In the genomic region with DNA sequence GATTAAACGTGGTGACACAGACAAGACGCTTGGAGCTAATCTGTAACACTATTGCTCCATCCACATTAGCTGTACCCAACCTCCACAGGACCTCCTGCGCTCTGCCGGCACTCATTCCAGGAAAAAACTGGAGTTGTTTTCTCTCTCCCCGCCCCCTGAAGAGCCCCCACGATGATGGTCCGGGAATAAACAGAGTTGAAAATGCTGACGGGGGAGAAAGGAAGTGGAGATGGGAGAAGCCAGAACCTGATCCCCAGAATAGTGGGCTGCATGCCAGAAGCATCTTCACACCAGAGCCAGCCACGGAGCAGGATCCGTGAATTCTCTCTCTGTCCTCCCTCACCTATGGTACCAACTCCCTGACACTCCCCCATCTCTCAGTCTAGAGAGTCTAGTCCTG, we compare ENCODE assay signal across 8 mouse cellular contexts. TPM values are rescaled to one million over a fixed set of nuclear protein-coding genes. Genes with fewer than 3 reads are reported as not detected.
A peak's percentile ranks its signal among the peaks of the same experiment; 100 is the strongest.
DNase-seq lines count a peak whose midpoint lies in the region; ATAC-seq and TF ChIP-seq lines count a peak whose summit lies in the region.

No protein-coding gene starts in this region.

- 16% methylated on average over 10 of the region's 10 CpGs for WGBS in lung, adult 2 months
- WGBS in forebrain, embryonic 15.5 days, result 37% methylated on average over 10 of the region's 10 CpGs
- 32% methylated on average over 10 of the region's 10 CpGs for WGBS in intestine, postnatal 0 days

- H3K4me2 ChIP-seq in forebrain, embryonic 15.5 days (replicated peaks), result no peak overlapping the region
- H3K4me2 ChIP-seq in intestine, postnatal 0 days (replicated peaks; ENCODE audit: low read depth), result peak overlapping the region; percentile 50

- no peaks in the 10 kb centered on the region for H3K9me3 ChIP-seq in forebrain, embryonic 15.5 days
- no peaks in the 10 kb centered on the region for H3K9me3 ChIP-seq in intestine, postnatal 0 days (ENCODE audit: control insufficient read depth)

- no peaks in the 10 kb centered on the region for H3K36me3 ChIP-seq in forebrain, embryonic 15.5 days
- H3K36me3 ChIP-seq in intestine, postnatal 0 days (ENCODE audit: control insufficient read depth, insufficient read depth), result no peaks in the 10 kb centered on the region

- peak overlapping the region; percentile 24 for H3K4me3 ChIP-seq in lung, adult 2 months (replicated peaks; ENCODE audit: extremely low read depth, low read depth, low read length)
- H3K4me3 ChIP-seq in forebrain, embryonic 15.5 days, result no peak overlapping the region
- 0 out of 2 replicates have a peak overlapping the region, but pooled peaks have one; percentile 7 for H3K4me3 ChIP-seq in intestine, postnatal 0 days (ENCODE audit: low read depth, low read length)

- H3K27ac ChIP-seq in forebrain, embryonic 15.5 days (replicated peaks), result peak overlapping the region; percentile 51; the same call in 1 of the 2 replicates
- peak overlapping the region; percentile 79 for H3K27ac ChIP-seq in intestine, postnatal 0 days (ENCODE audit: low read depth, low read length)

- TF ChIP-seq CTCF in lung, adult 2 months (IDR thresholded peaks at IDR 0.05; ENCODE audit: insufficient read depth, low read length), result no peak
- TF ChIP-seq CTCF in intestine, postnatal 0 days (IDR thresholded peaks at IDR 0.05; ENCODE audit: low read depth), result no peak

- no peak for TF ChIP-seq POLR2A in lung, adult 2 months (IDR thresholded peaks at IDR 0.05; ENCODE audit: borderline replicate concordance, extremely low read depth, low read depth, low read length)

- H3K27me3 ChIP-seq in forebrain, embryonic 15.5 days, result peaks cover 8% of the 10 kb centered on the region
- no peaks in the 10 kb centered on the region for H3K27me3 ChIP-seq in intestine, postnatal 0 days (replicated peaks; ENCODE audit: control insufficient read depth, insufficient read depth, low read length)

- H3K9ac ChIP-seq in forebrain, embryonic 15.5 days (replicated peaks), result no peak overlapping the region
- no peak overlapping the region; the same call in 1 of the 2 replicates for H3K9ac ChIP-seq in intestine, postnatal 0 days (ENCODE audit: low read depth, low read length)

- H3K4me1 ChIP-seq in lung, adult 2 months (ENCODE audit: control insufficient read depth, insufficient read depth, low read length), result peaks cover 15% of the 10 kb centered on the region
- H3K4me1 ChIP-seq in forebrain, embryonic 15.5 days, result peaks cover 9% of the 10 kb centered on the region
- H3K4me1 ChIP-seq in intestine, postnatal 0 days (replicated peaks; ENCODE audit: control insufficient read depth, insufficient read depth, low read length), result 0 out of 2 replicates have a peak, but pooled peaks cover 3% of the 10 kb centered on the region

- DNase-seq in lung, adult 2 months, result no peak
- DNase-seq in lung, adult 18-20 months, result no peak
- DNase-seq in lung, postnatal 36 days, result peak; percentile 20
- DNase-seq in thymus, postnatal 10 days (ENCODE audit: low spot score in 2 of 2), result no peak
- no peak for DNase-seq in gastrocnemius, postnatal 25 days
- no peak for DNase-seq in ovary, postnatal 36 days (ENCODE audit: low spot score)

- no peak for ATAC-seq in forebrain, embryonic 15.5 days (replicated peaks)
- ATAC-seq in intestine, postnatal 0 days, result no peak

RNA-seq across cellular contexts. Expression of a gene that starts 16.1 kb away (rescaled TPM):
- 9.5 and 15.4 TPM in 2 replicates for polyA plus RNA-seq in lung, adult 2 months (2012; rRNA removed)
- polyA plus RNA-seq in forebrain, embryonic 15.5 days (2015; fragmentation: Nextera tagmentation; extraction: Ambion mirVana), result 0.61 and 1.2 TPM in 2 replicates
- polyA plus RNA-seq in intestine, postnatal 0 days (2015; fragmentation: Nextera tagmentation; extraction: Ambion mirVana), result 0.23 and 0.34 TPM in 2 replicates
- under 1 TPM in 1 of 2 experiments, not detected in 1; 0.35 TPM for total RNA-seq in gastrocnemius, postnatal 25 days (2021)

RNA-seq across cellular contexts. Expression of a gene that starts 30.5 kb away (rescaled TPM):
- polyA plus RNA-seq in lung, adult 2 months (2012; rRNA removed), result 0.56 and 0.87 TPM in 2 replicates
- 1.0 and 1.3 TPM in 2 replicates for polyA plus RNA-seq in forebrain, embryonic 15.5 days (2015; fragmentation: Nextera tagmentation; extraction: Ambion mirVana)
- polyA plus RNA-seq in intestine, postnatal 0 days (2015; fragmentation: Nextera tagmentation; extraction: Ambion mirVana), result 0.16 and 0.18 TPM in 2 replicates
- total RNA-seq in gastrocnemius, postnatal 25 days (2021), result under 1 TPM in 1 of 2 experiments, not detected in 1; 0.11 TPM

RNA-seq across cellular contexts. Expression of a gene that starts 32.2 kb away (rescaled TPM):
- 0.19 and 0.66 TPM in 2 replicates for polyA plus RNA-seq in lung, adult 2 months (2012; rRNA removed)
- 0.41 and 0.52 TPM in 2 replicates for polyA plus RNA-seq in forebrain, embryonic 15.5 days (2015; fragmentation: Nextera tagmentation; extraction: Ambion mirVana)
- polyA plus RNA-seq in intestine, postnatal 0 days (2015; fragmentation: Nextera tagmentation; extraction: Ambion mirVana), result 0.05 TPM in 2 replicates
- under 1 TPM; 0.29 to 0.31 TPM for total RNA-seq in gastrocnemius, postnatal 25 days (2021)

RNA-seq across cellular contexts. Expression of a gene that starts 59.6 kb away (rescaled TPM):
- 87.2 and 112 TPM in 2 replicates for polyA plus RNA-seq in lung, adult 2 months (2012; rRNA removed)
- polyA plus RNA-seq in forebrain, embryonic 15.5 days (2015; fragmentation: Nextera tagmentation; extraction: Ambion mirVana), result 4.7 and 7.2 TPM in 2 replicates
- 7.7 and 10.1 TPM in 2 replicates for polyA plus RNA-seq in intestine, postnatal 0 days (2015; fragmentation: Nextera tagmentation; extraction: Ambion mirVana)
- 10 to 100 TPM in 1 of 2 experiments, 1 to 10 TPM in 1; 6.0 to 11.0 TPM for total RNA-seq in gastrocnemius, postnatal 25 days (2021)
